ENCODE assay signal across 8 mouse cellular contexts in the genomic region with DNA sequence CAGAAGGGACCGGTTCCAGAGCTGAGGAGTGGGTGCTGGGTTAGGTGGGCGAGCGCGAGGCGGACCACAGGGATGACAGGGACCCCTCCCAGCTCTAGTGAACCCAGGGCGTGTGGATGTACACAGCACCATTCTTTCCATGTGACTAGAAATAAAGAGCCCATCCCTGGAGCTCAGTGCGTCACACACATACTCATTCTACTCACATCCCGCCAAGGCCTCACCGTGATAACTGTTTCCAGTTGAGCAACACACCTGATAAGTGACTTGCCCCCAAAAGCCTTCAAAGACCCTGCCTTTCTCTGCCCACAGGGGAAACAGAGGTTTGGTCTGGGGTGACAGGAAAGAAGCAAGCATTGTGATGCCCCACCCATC. TPM values are rescaled to one million over a fixed set of nuclear protein-coding genes. Genes with fewer than 3 reads are reported as not detected.
DNase-seq lines count a peak whose midpoint lies in the region; ATAC-seq and TF ChIP-seq lines count a peak whose summit lies in the region.

No protein-coding gene starts in this region.

- H3K27ac ChIP-seq in cerebellum, adult 2 months (ENCODE audit: insufficient read depth, low read length): peak overlapping the region; percentile 60; the same call in 1 of the 2 replicates
- H3K27ac ChIP-seq in spleen, adult 2 months (ENCODE audit: insufficient read depth, low read length): peak overlapping the region; percentile 52
- 0 out of 2 replicates have a peak overlapping the region, but pooled peaks have one; percentile 34 for H3K27ac ChIP-seq in liver, embryonic 12.5 days
- H3K27ac ChIP-seq in stomach, embryonic 16.5 days (ENCODE audit: low read length): no peak overlapping the region

- peaks cover 44% of the 10 kb centered on the region for H3K4me1 ChIP-seq in cerebellum, adult 2 months (ENCODE audit: control insufficient read depth, insufficient read depth, low read length)
- H3K4me1 ChIP-seq in spleen, adult 2 months (ENCODE audit: control insufficient read depth, insufficient read depth, insufficient read length): peaks cover 8% of the 10 kb centered on the region; the same call in 1 of the 2 replicates
- H3K4me1 ChIP-seq in liver, embryonic 12.5 days: peaks cover 27% of the 10 kb centered on the region
- H3K4me1 ChIP-seq in stomach, embryonic 16.5 days (ENCODE audit: control insufficient read depth, insufficient read depth, low read length): peaks cover 9% of the 10 kb centered on the region

- no peaks in the 10 kb centered on the region for H3K9me3 ChIP-seq in liver, embryonic 12.5 days (replicated peaks)
- H3K9me3 ChIP-seq in stomach, embryonic 16.5 days (replicated peaks; ENCODE audit: control insufficient read depth, low read length): no peaks in the 10 kb centered on the region

- no peaks in the 10 kb centered on the region for H3K27me3 ChIP-seq in cerebellum, adult 2 months (ENCODE audit: control insufficient read depth, insufficient read depth, low read length)
- no peaks in the 10 kb centered on the region for H3K27me3 ChIP-seq in spleen, adult 2 months (ENCODE audit: control insufficient read depth, insufficient read depth, low read length)
- H3K27me3 ChIP-seq in liver, embryonic 12.5 days (replicated peaks): peaks cover 34% of the 10 kb centered on the region
- H3K27me3 ChIP-seq in stomach, embryonic 16.5 days (ENCODE audit: control insufficient read depth, insufficient read depth, low read length): no peaks in the 10 kb centered on the region

- peak overlapping the region; percentile 94 for H3K4me2 ChIP-seq in liver, embryonic 12.5 days
- H3K4me2 ChIP-seq in stomach, embryonic 16.5 days (ENCODE audit: low read depth, low read length): peak overlapping the region; percentile 81

- no peak for TF ChIP-seq CTCF in cerebellum, adult 2 months (IDR thresholded peaks at IDR 0.05; ENCODE audit: borderline replicate concordance, insufficient read depth, low read depth, low read length)
- no peak for TF ChIP-seq CTCF in spleen, adult 2 months (IDR thresholded peaks at IDR 0.05; ENCODE audit: extremely low read depth, insufficient read depth, insufficient read length, insufficient replicate concordance)

- TF ChIP-seq POLR2A in cerebellum, adult 2 months (IDR thresholded peaks at IDR 0.05; ENCODE audit: borderline replicate concordance, insufficient read depth, low read length): no peak
- TF ChIP-seq POLR2A in spleen, adult 2 months (IDR thresholded peaks at IDR 0.05; ENCODE audit: low read depth, low read length): no peak; the same call in 1 of the 2 replicates

- H3K36me3 ChIP-seq in spleen, adult 2 months (ENCODE audit: control insufficient read depth, insufficient read depth, low read length): no peaks in the 10 kb centered on the region
- no peaks in the 10 kb centered on the region for H3K36me3 ChIP-seq in liver, embryonic 12.5 days
- H3K36me3 ChIP-seq in stomach, embryonic 16.5 days (ENCODE audit: control insufficient read depth, insufficient read depth, low read length): no peaks in the 10 kb centered on the region

- WGBS in cerebellum, adult 2 months: 0% methylated on average over 9 of the region's 9 CpGs
- 7% methylated on average over 9 of the region's 9 CpGs for WGBS in spleen, adult 2 months
- 5% methylated on average over 9 of the region's 9 CpGs for WGBS in liver, embryonic 12.5 days (ENCODE audit: insufficient replicate concordance)
- 4% methylated on average over 9 of the region's 9 CpGs for WGBS in stomach, embryonic 16.5 days

- peak overlapping the region; percentile 71 for H3K9ac ChIP-seq in liver, embryonic 12.5 days
- H3K9ac ChIP-seq in stomach, embryonic 16.5 days (ENCODE audit: low read length): peak overlapping the region; percentile 87

- no peak for DNase-seq in cerebellum, adult 2 months
- DNase-seq in cerebellum, postnatal 4 days (ENCODE audit: low spot score in 2 of 2): no peak
- no peak for DNase-seq in spleen, adult 2 months (ENCODE audit: low read depth in 1 of 2, low spot score in 2 of 2)
- DNase-seq in spleen, postnatal 4 days (ENCODE audit: low spot score in 2 of 2): no peak
- DNase-seq in gastrocnemius, postnatal 25 days: no peak
- no peak for DNase-seq in right cerebral cortex, postnatal 10 days (ENCODE audit: low spot score in 2 of 2)

- peak overlapping the region; percentile 94 for H3K4me3 ChIP-seq in cerebellum, adult 2 months (replicated peaks; ENCODE audit: insufficient read depth, low read depth, low read length)
- H3K4me3 ChIP-seq in spleen, adult 2 months (ENCODE audit: extremely low read depth, insufficient read depth, insufficient read length): peak overlapping the region; percentile 92
- peak overlapping the region; percentile 71 for H3K4me3 ChIP-seq in liver, embryonic 12.5 days
- H3K4me3 ChIP-seq in stomach, embryonic 16.5 days (replicated peaks; ENCODE audit: low read length): peak overlapping the region; percentile 97

- no peak for ATAC-seq in liver, embryonic 12.5 days
- ATAC-seq in stomach, embryonic 16.5 days (ENCODE audit: insufficient read depth, low FRiP score): no peak

RNA-seq across cellular contexts. Expression of a gene that starts 0.5 kb away (rescaled TPM):
- 18.4 and 18.9 TPM in 2 replicates for polyA plus RNA-seq in cerebellum, adult 2 months (2012; rRNA removed)
- 2.7 and 2.8 TPM in 2 replicates for polyA plus RNA-seq in spleen, adult 2 months (2012; rRNA removed)
- polyA plus RNA-seq in liver, embryonic 12.5 days (2016; fragmentation: Nextera tagmentation; extraction: Ambion mirVana): 0.92 and 1.1 TPM in 2 replicates
- 5.1 and 5.3 TPM in 2 replicates for polyA plus RNA-seq in stomach, embryonic 16.5 days (2015; fragmentation: Nextera tagmentation; extraction: Ambion mirVana)
- total RNA-seq in gastrocnemius, postnatal 25 days (2021): 1 to 10 TPM; 2.9 to 3.8 TPM

RNA-seq across cellular contexts. Expression of a gene that starts 0.8 kb away (rescaled TPM):
- 19.1 and 21.7 TPM in 2 replicates for polyA plus RNA-seq in cerebellum, adult 2 months (2012; rRNA removed)
- polyA plus RNA-seq in spleen, adult 2 months (2012; rRNA removed): 8.5 and 9.8 TPM in 2 replicates
- 0.41 and 0.49 TPM in 2 replicates for polyA plus RNA-seq in liver, embryonic 12.5 days (2016; fragmentation: Nextera tagmentation; extraction: Ambion mirVana)
- polyA plus RNA-seq in stomach, embryonic 16.5 days (2015; fragmentation: Nextera tagmentation; extraction: Ambion mirVana): 0.95 and 1.5 TPM in 2 replicates
- 1 to 10 TPM in 1 of 2 experiments, under 1 TPM in 1; 1.00 to 1.2 TPM for total RNA-seq in gastrocnemius, postnatal 25 days (2021)

RNA-seq across cellular contexts. Expression of a gene that starts 38.8 kb away (rescaled TPM):
- 10.1 and 11.1 TPM in 2 replicates for polyA plus RNA-seq in cerebellum, adult 2 months (2012; rRNA removed)
- polyA plus RNA-seq in spleen, adult 2 months (2012; rRNA removed): 7.4 and 9.0 TPM in 2 replicates
- 48.7 and 50.5 TPM in 2 replicates for polyA plus RNA-seq in liver, embryonic 12.5 days (2016; fragmentation: Nextera tagmentation; extraction: Ambion mirVana)
- polyA plus RNA-seq in stomach, embryonic 16.5 days (2015; fragmentation: Nextera tagmentation; extraction: Ambion mirVana): 38.5 and 42.5 TPM in 2 replicates
- total RNA-seq in gastrocnemius, postnatal 25 days (2021): 1 to 10 TPM; 3.2 to 4.1 TPM
